Mouse (Mus musculus): ENCODE results near the gene Grhpr. TPM values are rescaled to one million over a fixed set of nuclear protein-coding genes. Genes with fewer than 3 reads are reported as not detected.
A peak's percentile ranks its signal among the peaks of the same experiment; 100 is the strongest.
"Not testable (repeated sequence)": the region's sequence is repeated elsewhere in the genome, so short reads cannot be mapped to it uniquely, and the experiment has no call there.

The Grhpr gene
- polyA plus RNA-seq, 1 experiment from 2014 or later = 85.2 TPM

GRCm38 (mm10) chr4:45019009-45019408 is 37.8 kb downstream of the Grhpr start:
- Histone ChIP-seq H3K9me3 (replicated peaks) (no peaks in the 10 kb centered on the region), H3K27ac (peak overlapping the region; percentile 60), H3K9ac (peak overlapping the region; percentile 63), H3K27me3 (no peaks in the 10 kb centered on the region), H3K4me3 (peak overlapping the region; percentile 76), H3K36me3 (peaks cover 6% of the 10 kb centered on the region; the same call in 1 of the 2 replicates), H3K4me2 (peak overlapping the region; percentile 87), H3K4me1 (replicated peaks) (peaks cover 20% of the 10 kb centered on the region)
- peak; percentile 44; the same call in 1 of the 2 replicates for ATAC-seq (replicated peaks; ENCODE audit: insufficient number of reproducible peaks, insufficient read depth, low FRiP score, low read depth)
- under 1% methylated on average over 14 of the region's 14 CpGs for whole genome bisulfite sequencing

- ATAC-seq (replicated peaks; ENCODE audit: insufficient number of reproducible peaks, insufficient read depth, low FRiP score, low read depth) = no peak
- no peaks in the 10 kb centered on the region for H3K27me3 ChIP-seq
- H3K36me3 ChIP-seq = peaks cover 48% of the 10 kb centered on the region; the same call in 1 of the 2 replicates
Observed at GRCm38 (mm10) chr4:45026459-45026858, 45.3 kb downstream of the Grhpr start.

GRCm38 (mm10) chr4:45032586-45032985 is 51.4 kb downstream of the Grhpr start:
- Histone ChIP-seq H3K4me2 (no peak overlapping the region), H3K9me3 (replicated peaks) (no peaks in the 10 kb centered on the region), H3K4me3 (no peak overlapping the region), H3K27ac (no peak overlapping the region), H3K4me1 (replicated peaks) (peaks cover 32% of the 10 kb centered on the region), H3K9ac (no peak overlapping the region), H3K36me3 (peaks cover 56% of the 10 kb centered on the region), H3K27me3 (no peaks in the 10 kb centered on the region)
- ATAC-seq (replicated peaks; ENCODE audit: insufficient number of reproducible peaks, insufficient read depth, low FRiP score, low read depth) = no peak
- WGBS = 85% methylated on average over 9 of the region's 9 CpGs

More at GRCm38 (mm10) chr4:45026459-45026858, 45.3 kb downstream of the Grhpr start:
- H3K4me1 ChIP-seq (replicated peaks) = no peaks in the 10 kb centered on the region
- H3K4me2 ChIP-seq = no peak overlapping the region
- no peaks in the 10 kb centered on the region for H3K9me3 ChIP-seq (replicated peaks)
- 91% methylated on average over 4 of the region's 4 CpGs for WGBS
- no peak overlapping the region for H3K4me3 ChIP-seq
- H3K9ac ChIP-seq = no peak overlapping the region
- no peak overlapping the region for H3K27ac ChIP-seq

GRCm38 (mm10) chr4:45034693-45035628 is 53.8 kb downstream of the Grhpr start:
- Histone ChIP-seq H3K9ac (0 out of 2 replicates have a peak overlapping the region, but pooled peaks have one; percentile 4), H3K4me2 (no peak overlapping the region), H3K4me3 (no peak overlapping the region), H3K27me3 (no peaks in the 10 kb centered on the region), H3K9me3 (replicated peaks) (no peaks in the 10 kb centered on the region), H3K27ac (peak overlapping the region; percentile 26; the same call in 1 of the 2 replicates), H3K4me1 (replicated peaks) (peaks cover 37% of the 10 kb centered on the region), H3K36me3 (peaks cover 46% of the 10 kb centered on the region)
- 72% methylated on average over 16 of the region's 16 CpGs for WGBS
- no peak for ATAC-seq (replicated peaks; ENCODE audit: insufficient number of reproducible peaks, insufficient read depth, low FRiP score, low read depth)

GRCm38 (mm10) chr4:45036048-45036447 is 54.9 kb downstream of the Grhpr start:
- no peak for ATAC-seq (replicated peaks; ENCODE audit: insufficient number of reproducible peaks, insufficient read depth, low FRiP score, low read depth)
- peak overlapping the region; percentile 26; the same call in 1 of the 2 replicates for H3K27ac ChIP-seq
- H3K4me1 ChIP-seq (replicated peaks) = peaks cover 37% of the 10 kb centered on the region
- H3K27me3 ChIP-seq = no peaks in the 10 kb centered on the region
- H3K36me3 ChIP-seq = peaks cover 45% of the 10 kb centered on the region
- H3K9me3 ChIP-seq (replicated peaks) = no peaks in the 10 kb centered on the region
- no peak overlapping the region for H3K4me2 ChIP-seq
- no peak overlapping the region for H3K4me3 ChIP-seq
- H3K9ac ChIP-seq = no peak overlapping the region
- 86% methylated on average over 10 of the region's 10 CpGs for WGBS

GRCm38 (mm10) chr4:45036571-45036970 is 55.4 kb downstream of the Grhpr start:
- WGBS = 83% methylated on average over 5 of the region's 5 CpGs
- H3K27ac ChIP-seq = peak overlapping the region; percentile 94

GRCm38 (mm10) chr4:45037455-45038410 is 56.5 kb downstream of the Grhpr start:
- peak overlapping the region; percentile 44 for H3K9ac ChIP-seq

More at GRCm38 (mm10) chr4:45036571-45036970, 55.4 kb downstream of the Grhpr start:
- ATAC-seq (replicated peaks; ENCODE audit: insufficient number of reproducible peaks, insufficient read depth, low FRiP score, low read depth) = no peak
- Histone ChIP-seq H3K27me3 (no peaks in the 10 kb centered on the region), H3K4me2 (no peak overlapping the region), H3K9me3 (replicated peaks) (no peaks in the 10 kb centered on the region), H3K4me3 (no peak overlapping the region), H3K36me3 (peaks cover 46% of the 10 kb centered on the region), H3K9ac (no peak overlapping the region), H3K4me1 (replicated peaks) (peaks cover 37% of the 10 kb centered on the region)

GRCm38 (mm10) chr4:45038879-45039278 is 57.7 kb downstream of the Grhpr start:
- ATAC-seq (replicated peaks; ENCODE audit: insufficient number of reproducible peaks, insufficient read depth, low FRiP score, low read depth); H3K9me3 ChIP-seq (replicated peaks); H3K27me3 ChIP-seq; H3K4me3 ChIP-seq; H3K9ac ChIP-seq; H3K4me2 ChIP-seq: not testable (repeated sequence)
- 50% methylated on average over 8 of the region's 8 CpGs for WGBS
- Histone ChIP-seq H3K4me1 (replicated peaks) (peaks cover 37% of the 10 kb centered on the region), H3K36me3 (peaks cover 39% of the 10 kb centered on the region), H3K27ac (peak overlapping the region; percentile 94)

More at GRCm38 (mm10) chr4:45037455-45038410, 56.5 kb downstream of the Grhpr start:
- no peaks in the 10 kb centered on the region for H3K9me3 ChIP-seq (replicated peaks)
- peaks cover 39% of the 10 kb centered on the region for H3K36me3 ChIP-seq
- peak overlapping the region; percentile 94 for H3K27ac ChIP-seq
- H3K27me3 ChIP-seq = no peaks in the 10 kb centered on the region
- H3K4me2 ChIP-seq = 0 out of 2 replicates have a peak overlapping the region, but pooled peaks have one; percentile 9
- 36% methylated on average over 13 of the region's 13 CpGs for WGBS
- peaks cover 37% of the 10 kb centered on the region for H3K4me1 ChIP-seq (replicated peaks)
- peak; percentile 83 for ATAC-seq (replicated peaks; ENCODE audit: insufficient number of reproducible peaks, insufficient read depth, low FRiP score, low read depth)
- no peak overlapping the region for H3K4me3 ChIP-seq

- 92% methylated on average over 7 of the region's 7 CpGs for WGBS
- Histone ChIP-seq H3K27ac (peak overlapping the region; percentile 94; the same call in 1 of the 2 replicates), H3K36me3 (peaks cover 37% of the 10 kb centered on the region), H3K4me1 (replicated peaks) (peaks cover 34% of the 10 kb centered on the region)
- H3K4me3 ChIP-seq; H3K9ac ChIP-seq; ATAC-seq (replicated peaks; ENCODE audit: insufficient number of reproducible peaks, insufficient read depth, low FRiP score, low read depth); H3K9me3 ChIP-seq (replicated peaks); H3K27me3 ChIP-seq; H3K4me2 ChIP-seq: not testable (repeated sequence)
Observed at GRCm38 (mm10) chr4:45039546-45039945, 58.4 kb downstream of the Grhpr start.
